Mouse (Mus musculus) mouse embryonic stem cell (cell line): ENCODE data around the gene Vmn1r59.
"Not testable (repeated sequence)": the region's sequence is repeated elsewhere in the genome, so short reads cannot be mapped to it uniquely, and the experiment has no call there.

Source experiments
- in situ Hi-C, 2 experiments: fragments of 300-500 bp; cut with MboI; formaldehyde crosslinking; loops; 1 replicate in 1 of 2; 3 replicates in 1 of 2; pipeline ENCODE4 v1.14.3; 2019 to 2020; ENCODE audit warnings: low sequenced_read_pairs in 2 of 2, low pct_unique_long_range_greater_than_20kb in 1 of 2, mixed read lengths in 1 of 2; ENCODE audit not compliant: unreplicated experiment in 1 of 2

Gene Vmn1r59

GRCm38 (mm10) chr7:5456674-5457073 is at the start of gene Vmn1r59:
TSS of gene Vmn1r59 (minus strand) at chr7:5456774.
- in situ Hi-C loops: no loop called here

- in situ Hi-C loops: not testable (repeated sequence)
These were observed 37.3 kb upstream of the Vmn1r59 start, which contains the start of gene Vmn2r28 for GRCm38 (mm10) chr7:5493856-5494255. TSS of gene Vmn2r28 (minus strand) at chr7:5493956.

DNA sequence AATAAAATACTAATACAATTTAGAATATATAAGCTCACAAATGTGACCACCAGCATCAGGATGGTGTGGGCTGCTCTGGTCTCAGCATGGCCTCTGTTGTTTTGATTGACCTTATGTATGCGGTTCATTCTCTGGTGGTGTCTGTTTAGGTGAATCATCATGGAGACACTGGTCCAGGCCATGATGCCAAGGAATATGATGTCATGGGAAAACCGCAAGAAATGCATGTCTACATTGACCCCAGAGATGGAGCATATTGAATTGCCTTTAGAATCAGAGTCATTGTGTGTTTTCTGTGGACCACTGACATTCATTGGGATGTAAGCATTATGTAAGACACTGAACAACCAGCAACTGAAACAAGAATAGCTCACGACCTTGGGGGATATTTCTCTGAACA is 2.6 kb downstream of the Vmn1r59 start:
- in situ Hi-C loops: not testable (repeated sequence)

DNA sequence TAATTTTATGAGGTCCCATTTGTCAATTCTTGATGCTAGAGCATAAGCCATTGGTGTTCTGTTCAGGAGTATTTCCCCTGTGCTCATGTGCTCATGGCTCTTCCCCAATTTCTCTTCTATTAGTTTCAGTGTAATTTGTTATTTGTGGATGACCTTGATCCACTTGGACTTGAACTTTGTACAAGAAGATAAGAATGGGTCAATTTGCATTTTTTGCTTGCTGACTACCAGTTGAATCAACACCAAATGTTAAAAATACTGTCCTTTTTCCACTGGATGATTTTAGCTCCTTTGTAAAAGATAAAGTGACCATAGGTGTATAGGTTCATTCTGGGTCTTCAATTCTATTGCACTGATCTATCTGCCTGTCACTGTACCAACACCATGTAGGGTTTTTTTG is 7.9 kb downstream of the Vmn1r59 start:
- in situ Hi-C loops: no loop called here

GRCm38 (mm10) chr7:5413296-5413695 is 43.3 kb downstream of the Vmn1r59 start, which contains the start of gene Vmn1r58:
TSS of gene Vmn1r58 (minus strand) at chr7:5413396.
- in situ Hi-C loops: not testable (repeated sequence)

GRCm38 (mm10) chr7:5406201-5406600 is 50.4 kb downstream of the Vmn1r59 start:
- in situ Hi-C loops: no loop called here
